Mouse (Mus musculus): ENCODE results near the gene 1600002K03Rik.
"Not testable (repeated sequence)": the region's sequence is repeated elsewhere in the genome, so short reads cannot be mapped to it uniquely, and the experiment has no call there.

The 1600002K03Rik gene

DNA sequence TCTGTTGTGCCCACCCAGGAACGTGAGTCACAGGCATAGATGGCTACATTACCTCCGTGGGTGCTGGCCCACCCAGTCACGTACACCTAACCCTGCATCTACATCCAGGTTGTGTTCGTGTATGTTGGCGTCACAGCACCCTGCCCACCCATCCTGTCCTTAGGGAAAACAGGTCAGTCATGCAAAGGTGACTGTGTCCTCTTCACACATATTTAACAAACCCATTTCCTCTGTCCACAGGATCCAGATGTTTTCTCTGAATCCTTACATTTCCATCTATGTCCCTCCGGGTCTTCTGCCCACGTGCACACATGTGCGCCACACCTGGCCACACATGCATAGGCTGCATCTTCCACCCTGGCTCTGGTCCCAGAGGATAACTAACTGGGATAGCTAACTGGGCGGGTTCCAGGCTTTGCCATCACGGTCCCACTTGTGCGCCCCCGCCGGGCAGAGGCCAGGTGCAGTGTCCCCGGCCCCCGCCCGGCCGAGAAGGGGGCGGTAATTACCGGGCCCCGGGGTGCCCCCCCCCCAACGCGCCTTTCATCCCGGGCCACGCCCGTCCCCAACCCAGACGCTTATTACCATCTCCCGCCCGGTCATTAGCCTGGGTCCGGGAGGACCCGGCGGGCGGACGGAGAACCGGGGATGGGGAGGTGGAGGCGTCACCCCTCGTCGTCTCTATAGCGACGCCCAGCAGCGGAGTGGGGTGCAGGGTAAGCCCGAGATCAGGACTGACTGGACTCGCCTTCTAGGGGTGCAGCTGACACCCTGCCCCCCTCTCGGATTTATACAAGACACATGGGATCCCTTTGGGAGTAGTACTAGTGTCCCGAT, 8.4 kb upstream of the 1600002K03Rik start:
- ATAC-seq (ENCODE audit: insufficient number of reproducible peaks, low FRiP score, low TSS enrichment) = peak; percentile 2; the same call in 1 of the 2 replicates

DNA sequence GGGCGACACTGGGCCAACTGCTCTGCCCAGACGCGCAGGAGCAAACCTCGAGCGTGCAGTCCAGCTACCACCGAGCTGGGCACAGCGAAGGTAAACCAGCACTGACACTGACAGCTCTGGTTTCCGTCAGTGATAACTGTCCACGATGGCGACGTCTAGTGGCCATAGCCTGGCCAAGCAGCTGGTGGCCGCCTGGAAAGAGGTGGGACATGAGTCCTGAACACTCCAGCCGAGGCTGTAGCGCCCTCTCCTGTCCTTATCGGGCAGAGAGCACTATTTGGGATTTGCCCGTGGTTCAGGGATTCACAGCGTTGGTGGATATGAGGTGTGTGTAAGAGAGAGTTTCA, 7.8 kb upstream of the 1600002K03Rik start:
- peak; percentile 54; the same call in 1 of the 2 replicates for ATAC-seq (ENCODE audit: insufficient number of reproducible peaks, low FRiP score, low TSS enrichment)

DNA sequence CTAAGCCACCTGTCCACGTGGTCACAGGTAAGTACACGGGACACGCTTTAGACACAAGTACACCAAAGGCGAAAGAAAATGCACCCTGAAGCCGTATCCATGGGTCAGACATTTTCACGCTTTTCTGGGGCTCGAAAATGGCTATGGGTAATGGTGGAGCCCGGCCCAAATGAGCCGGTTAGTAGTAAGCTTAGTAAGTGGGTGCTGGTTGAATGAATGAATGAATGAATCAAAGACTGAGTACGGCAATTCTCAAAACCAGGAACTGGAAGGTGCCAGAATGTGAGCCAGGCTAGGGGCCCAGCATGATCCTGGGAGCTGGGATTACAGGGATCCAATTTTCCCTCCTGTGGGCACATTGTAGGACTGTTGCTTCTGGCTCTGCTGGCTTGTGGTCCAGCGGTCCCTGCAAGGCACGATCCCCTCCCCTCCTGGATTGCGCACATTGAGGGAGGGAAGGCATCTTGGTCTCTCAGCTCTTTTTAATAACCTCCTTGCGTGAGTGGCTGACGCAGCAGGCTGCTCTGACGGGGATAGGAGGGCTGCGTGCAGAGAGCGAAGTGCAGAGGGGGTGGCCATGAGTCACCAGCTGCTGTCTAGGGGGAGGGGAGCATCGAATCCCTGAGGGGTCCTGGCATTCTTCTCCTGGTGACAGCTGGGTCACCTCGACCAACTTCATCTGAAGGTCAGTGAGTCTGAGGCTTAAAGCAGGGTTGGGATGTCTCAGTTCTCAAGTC, 7.2 kb upstream of the 1600002K03Rik start, which contains the start of gene Cirbp:
Gene Cirbp (plus strand): TSS at position 594 of the 737 bp plus-strand sequence.
- no peak for ATAC-seq (ENCODE audit: insufficient number of reproducible peaks, low FRiP score, low TSS enrichment)

- ATAC-seq (ENCODE audit: insufficient number of reproducible peaks, low FRiP score, low TSS enrichment) = not testable (repeated sequence)
Observed at GRCm38 (mm10) chr10:80166136-80166535, 6.6 kb upstream of the 1600002K03Rik start.

DNA sequence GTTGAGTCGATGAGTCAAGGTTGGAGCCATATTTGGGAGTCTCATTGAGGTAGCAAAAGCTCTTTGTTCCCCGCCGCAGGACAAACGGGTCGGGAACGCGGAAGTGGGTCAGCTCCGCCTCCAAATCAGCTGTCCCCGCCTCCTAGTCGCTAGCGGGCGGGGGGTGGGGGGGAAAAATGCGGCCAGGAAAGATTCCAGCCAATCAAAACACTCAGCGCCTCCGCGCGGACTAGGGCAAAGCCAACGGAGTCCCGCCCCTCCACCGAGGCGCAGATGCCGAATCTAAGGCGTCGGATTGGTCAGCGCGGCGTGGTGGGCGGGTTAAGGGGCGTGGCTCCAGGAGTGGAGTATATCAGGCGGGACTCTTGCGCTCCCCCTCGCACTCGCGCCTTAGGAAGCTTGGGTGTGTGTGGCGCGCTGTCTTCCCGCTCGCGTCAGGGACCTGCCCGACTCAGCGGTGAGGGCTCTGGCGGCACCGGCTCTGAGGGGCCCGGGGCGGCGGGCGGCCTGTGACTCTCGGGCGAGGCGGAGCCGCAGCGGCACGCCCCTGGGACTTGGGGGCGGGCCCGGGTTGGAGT, 5.2 kb upstream of the 1600002K03Rik start:
- peak; percentile 72 for ATAC-seq (ENCODE audit: insufficient number of reproducible peaks, low FRiP score, low TSS enrichment)

DNA sequence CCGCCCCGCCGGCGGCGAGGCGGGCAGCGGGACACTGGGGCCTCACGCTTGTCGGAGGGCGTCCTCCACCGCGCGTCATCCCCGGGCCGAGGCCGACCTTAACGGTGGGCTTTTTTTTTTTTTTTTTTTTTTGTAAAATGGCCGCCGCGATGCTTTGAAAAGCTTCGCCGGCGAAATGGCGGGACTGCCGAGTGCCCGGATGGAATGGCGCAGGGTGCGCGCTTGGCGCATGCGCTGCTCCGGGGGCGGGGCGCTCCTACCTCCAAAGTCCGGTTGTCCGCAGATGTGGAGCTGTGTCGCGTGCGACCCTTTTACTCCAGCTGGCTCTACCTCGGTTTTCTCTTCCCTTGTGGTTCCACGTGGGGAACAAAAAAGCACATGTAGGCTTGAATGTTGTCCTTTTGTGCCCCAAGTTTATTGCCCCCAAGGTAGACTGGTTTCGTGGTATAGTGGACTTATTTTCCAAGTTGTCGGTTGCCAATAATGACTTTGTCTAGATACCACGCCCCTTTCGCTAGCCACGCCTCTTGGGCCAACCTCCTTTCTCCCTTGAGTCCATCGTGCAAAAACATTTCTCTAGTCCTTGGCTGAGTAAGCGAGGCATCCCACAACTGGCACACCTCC, 4.6 kb upstream of the 1600002K03Rik start:
- ATAC-seq (ENCODE audit: insufficient number of reproducible peaks, low FRiP score, low TSS enrichment) = peak; percentile 20; the same call in 1 of the 2 replicates

GRCm38 (mm10) chr10:80169070-80169469, 3.7 kb upstream of the 1600002K03Rik start:
- no peak for ATAC-seq (ENCODE audit: insufficient number of reproducible peaks, low FRiP score, low TSS enrichment)

GRCm38 (mm10) chr10:80169651-80170050, 3.1 kb upstream of the 1600002K03Rik start:
- ATAC-seq (ENCODE audit: insufficient number of reproducible peaks, low FRiP score, low TSS enrichment) = no peak

DNA sequence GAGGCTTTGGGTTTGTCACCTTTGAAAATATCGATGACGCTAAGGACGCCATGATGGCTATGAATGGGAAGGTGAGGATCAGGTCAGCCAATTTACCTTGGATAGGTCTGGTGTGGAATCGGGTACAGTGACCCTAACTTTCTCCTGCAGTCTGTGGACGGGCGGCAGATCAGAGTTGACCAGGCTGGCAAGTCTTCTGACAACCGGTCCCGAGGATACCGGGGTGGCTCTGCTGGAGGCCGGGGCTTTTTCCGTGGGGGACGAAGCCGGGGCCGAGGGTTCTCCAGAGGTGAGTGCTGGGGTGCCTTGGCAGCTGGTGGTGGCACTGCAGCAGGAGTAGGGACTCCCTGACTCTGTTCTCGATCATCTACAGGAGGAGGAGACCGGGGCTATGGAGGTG, 2.7 kb upstream of the 1600002K03Rik start:
- no peak for ATAC-seq (ENCODE audit: insufficient number of reproducible peaks, low FRiP score, low TSS enrichment)

DNA sequence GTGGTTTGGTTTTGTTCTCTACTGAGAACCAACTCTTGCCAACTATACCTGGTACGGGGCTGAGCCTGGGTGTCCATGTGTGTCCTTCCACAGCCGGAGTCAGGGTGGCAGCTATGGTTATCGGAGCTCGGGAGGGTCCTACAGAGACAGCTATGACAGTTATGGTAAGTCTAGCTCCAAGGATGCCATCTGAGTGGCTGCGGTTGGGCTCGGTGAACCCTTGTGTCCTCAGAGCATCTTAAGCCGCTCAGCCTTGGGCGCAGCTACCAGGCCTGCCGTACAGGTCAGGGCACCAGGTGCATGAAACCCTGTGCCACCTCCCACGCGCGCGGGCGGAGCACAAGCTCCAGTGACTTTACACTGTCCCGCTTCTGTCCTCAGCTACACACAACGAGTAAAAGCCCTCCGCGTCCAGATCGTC, 2.1 kb upstream of the 1600002K03Rik start:
- no peak for ATAC-seq (ENCODE audit: insufficient number of reproducible peaks, low FRiP score, low TSS enrichment)

GRCm38 (mm10) chr10:80171252-80171651, 1.5 kb upstream of the 1600002K03Rik start:
- ATAC-seq (ENCODE audit: insufficient number of reproducible peaks, low FRiP score, low TSS enrichment) = no peak

DNA sequence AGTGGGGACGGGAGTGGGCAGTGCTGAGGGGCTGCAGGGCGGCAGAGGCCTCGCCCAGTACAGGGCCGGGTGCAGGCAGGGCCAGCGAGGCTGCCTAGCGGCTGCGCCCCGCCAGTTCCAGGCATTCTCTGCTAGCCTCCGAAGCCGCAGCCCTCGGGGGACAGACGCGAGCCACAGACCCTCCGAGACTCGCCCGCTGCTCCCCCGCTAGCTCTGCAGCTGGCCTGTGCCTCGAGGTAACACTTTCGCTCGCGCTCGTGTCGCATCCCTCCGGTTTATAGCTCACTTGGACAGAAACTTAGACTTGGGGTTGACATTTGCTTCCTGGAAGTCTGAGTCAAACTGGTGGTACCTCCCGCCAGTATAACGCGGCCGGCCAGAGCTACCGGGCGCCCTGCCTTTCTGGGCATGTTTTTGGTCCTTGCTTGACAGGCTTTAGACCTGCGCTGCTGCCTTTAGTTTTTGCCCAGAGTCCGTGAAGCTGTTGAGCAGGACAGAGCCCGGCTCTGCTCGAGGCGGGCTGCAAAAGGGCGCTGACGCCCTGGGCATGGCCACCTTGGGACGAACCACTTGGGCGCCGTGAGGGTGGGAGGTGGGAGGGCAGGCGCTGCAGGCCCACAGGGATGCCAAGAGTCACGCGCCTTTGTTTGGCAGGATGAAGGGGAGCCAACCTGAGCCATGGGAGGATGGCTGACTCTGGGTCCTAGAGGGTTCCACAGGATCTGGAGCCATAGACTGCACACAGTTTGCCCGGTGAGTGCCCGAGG, 801 bp upstream of the 1600002K03Rik start:
- no peak for ATAC-seq (ENCODE audit: insufficient number of reproducible peaks, low FRiP score, low TSS enrichment)

GRCm38 (mm10) chr10:80173358-80173757, 614 bp downstream of the 1600002K03Rik start:
- no peak for ATAC-seq (ENCODE audit: insufficient number of reproducible peaks, low FRiP score, low TSS enrichment)

DNA sequence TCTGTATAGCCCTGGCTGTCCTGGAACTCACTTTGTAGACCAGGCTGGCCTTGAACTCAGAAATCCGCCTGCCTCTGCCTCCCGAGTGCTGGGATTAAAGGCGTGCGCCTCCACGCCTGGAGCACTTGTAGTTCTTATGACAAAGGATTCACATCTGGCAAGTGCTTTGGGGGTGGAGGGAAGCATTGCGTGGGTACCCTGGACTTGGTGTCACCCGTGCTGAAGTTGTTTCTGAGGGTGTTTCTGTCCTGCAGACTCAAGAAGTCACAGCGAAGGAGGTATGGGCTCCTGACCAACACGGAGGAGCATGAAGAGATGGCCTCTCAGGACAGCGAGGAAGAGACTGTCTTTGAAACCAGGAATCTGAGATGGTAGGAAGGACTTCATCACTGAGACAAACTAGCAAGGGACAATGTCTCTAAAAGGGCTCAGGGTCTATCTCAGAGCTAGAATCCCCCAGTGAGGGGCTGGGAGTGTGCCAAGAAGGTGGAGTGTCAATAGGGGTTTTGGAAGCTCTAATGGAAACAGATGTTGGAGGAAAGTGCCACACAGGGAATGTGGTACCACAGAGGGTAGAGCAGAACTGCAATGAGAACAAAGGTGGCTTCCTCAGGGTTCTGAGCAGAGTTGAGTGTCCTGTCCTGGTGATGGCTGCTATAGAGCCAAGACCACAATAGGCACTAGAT, 1.4 kb downstream of the 1600002K03Rik start:
- no peak for ATAC-seq (ENCODE audit: insufficient number of reproducible peaks, low FRiP score, low TSS enrichment)

DNA sequence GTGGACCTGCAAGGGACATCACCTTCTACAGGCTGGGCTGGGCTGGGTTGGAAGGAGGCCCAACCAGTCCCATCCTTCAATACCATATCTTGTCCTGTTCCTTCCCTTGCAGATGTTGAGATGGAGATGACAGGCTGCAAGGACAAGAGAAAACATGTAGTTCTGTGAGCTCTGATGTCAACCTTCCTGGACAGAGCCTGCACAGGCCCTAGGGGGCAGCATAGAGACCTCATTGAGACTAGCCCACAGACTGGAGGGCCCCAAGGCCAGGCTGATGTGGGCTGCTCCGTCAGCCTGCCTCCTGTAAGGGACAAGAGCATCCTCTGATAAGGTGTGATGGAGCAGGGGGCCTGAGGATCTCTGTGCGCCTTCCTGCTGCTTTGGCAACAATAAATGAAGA, 2.0 kb downstream of the 1600002K03Rik start:
- no peak for ATAC-seq (ENCODE audit: insufficient number of reproducible peaks, low FRiP score, low TSS enrichment)

DNA sequence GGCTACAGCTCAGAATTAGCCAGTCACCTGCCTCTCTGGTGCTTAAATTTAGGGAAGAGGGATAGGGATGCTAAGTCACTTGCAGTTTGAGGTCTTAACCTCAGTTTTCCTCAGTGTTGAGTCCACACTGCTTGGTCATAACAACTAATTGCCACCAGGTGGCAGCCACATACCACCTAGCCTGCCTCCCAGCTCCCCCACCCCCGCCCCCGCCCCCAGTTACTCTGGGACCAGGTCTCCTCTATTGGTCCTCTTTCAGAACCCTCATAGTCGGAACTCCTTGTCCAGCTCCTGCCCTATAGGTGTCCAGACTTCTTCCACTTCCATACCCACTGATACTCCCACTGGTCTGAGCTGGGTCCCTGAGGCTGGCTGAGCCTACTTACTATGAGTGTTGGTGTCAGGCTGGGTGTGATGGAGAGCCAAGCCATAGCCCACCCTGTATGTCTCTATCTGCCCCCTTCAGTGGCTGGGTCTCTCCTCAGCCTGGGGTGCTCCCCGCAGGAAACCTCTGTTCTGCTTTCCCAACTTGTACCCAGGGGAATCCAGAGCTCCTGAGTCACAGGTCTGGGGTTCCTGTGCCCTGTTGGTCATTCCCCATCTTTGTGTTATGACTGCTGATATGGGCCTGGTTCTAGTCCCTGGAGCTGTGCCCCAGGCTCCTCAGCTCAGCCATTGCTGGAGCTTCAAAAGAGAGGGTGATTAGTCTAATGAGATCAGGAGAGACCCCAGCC, 3.0 kb downstream of the 1600002K03Rik start:
- ATAC-seq (ENCODE audit: insufficient number of reproducible peaks, low FRiP score, low TSS enrichment) = no peak

DNA sequence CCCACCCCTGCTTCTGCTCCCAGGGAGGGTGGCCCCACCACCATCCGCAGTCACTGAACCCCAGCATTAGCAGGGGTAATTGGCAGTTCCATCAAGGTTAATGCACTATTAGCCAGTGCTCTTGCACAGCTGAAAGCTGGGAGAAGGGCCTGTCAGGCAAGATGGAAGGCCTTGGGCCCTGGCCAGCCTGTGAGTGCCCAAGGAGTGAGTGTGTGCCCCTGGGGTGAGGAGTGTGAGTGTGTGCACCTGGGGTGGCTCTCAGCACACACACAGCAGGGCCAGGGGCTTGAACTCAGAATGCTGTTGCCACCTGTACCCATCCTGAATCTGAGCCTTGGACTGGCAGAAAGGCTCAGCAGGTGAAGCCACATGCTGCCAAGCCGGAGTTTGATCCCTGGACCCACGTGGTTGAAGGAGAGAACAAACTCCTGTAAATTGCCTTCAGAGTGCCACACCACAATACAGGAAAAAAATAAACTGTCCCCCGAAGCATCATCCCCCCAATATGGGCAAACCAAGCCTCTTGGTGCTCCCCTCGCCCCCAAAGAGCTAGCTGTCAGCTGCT, 3.6 kb downstream of the 1600002K03Rik start:
- no peak for ATAC-seq (ENCODE audit: insufficient number of reproducible peaks, low FRiP score, low TSS enrichment)

All from cerebellum, adult (tissue).